Comparison of ENCODE assay signal across 8 mouse cellular contexts in the genomic region with DNA sequence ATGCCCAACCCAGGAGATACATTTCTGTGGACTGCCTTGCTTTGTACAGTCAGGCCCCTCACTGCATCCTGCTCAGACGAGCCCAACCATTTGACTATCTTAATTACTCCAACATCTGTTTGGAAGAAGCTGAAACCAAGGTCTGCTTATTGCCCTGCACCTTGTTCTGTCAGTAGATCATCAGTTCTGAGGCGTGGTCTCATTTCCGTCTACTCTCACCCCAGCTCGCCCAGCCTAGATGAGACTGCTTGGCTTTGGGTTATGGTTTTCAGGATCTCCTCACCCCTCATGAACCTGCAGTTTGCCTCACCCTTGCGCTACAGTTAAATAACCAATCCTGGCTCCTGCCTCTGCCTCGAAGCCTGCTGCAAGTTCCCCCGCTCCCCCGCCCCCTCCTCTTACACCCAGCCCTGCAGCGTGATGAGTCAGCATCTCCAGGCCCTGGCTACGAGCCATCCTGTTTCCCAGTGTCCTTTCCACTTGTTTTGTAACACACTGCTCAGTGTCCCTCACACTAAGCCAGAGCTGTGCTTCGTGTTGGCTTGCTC.
A peak's percentile ranks its signal among the peaks of the same experiment; 100 is the strongest.
DNase-seq lines count a peak whose midpoint lies in the region; ATAC-seq and TF ChIP-seq lines count a peak whose summit lies in the region.

No protein-coding gene starts in this region.

- H3K36me3 ChIP-seq in embryonic facial prominence, embryonic 13.5 days, result no peaks in the 10 kb centered on the region
- H3K36me3 ChIP-seq in small intestine, adult 2 months (ENCODE audit: control insufficient read depth, insufficient read depth, low read length), result 0 out of 2 replicates have a peak, but pooled peaks cover 2% of the 10 kb centered on the region

- H3K4me1 ChIP-seq in bone marrow macrophage, adult 2 months (ENCODE audit: control insufficient read depth, insufficient read depth, low read length), result peaks cover 32% of the 10 kb centered on the region
- peaks cover 18% of the 10 kb centered on the region for H3K4me1 ChIP-seq in embryonic facial prominence, embryonic 13.5 days
- no peaks in the 10 kb centered on the region for H3K4me1 ChIP-seq in small intestine, adult 2 months (ENCODE audit: control insufficient read depth, insufficient read depth, insufficient read length, low read length)

- no peak overlapping the region for H3K4me2 ChIP-seq in embryonic facial prominence, embryonic 13.5 days

- 20% methylated on average over 11 of the region's 11 CpGs for WGBS in embryonic facial prominence, embryonic 13.5 days
- WGBS in small intestine, adult 2 months, result 12% methylated on average over 11 of the region's 11 CpGs

- peak overlapping the region; percentile 34 for H3K27ac ChIP-seq in bone marrow macrophage, adult 2 months (ENCODE audit: insufficient read depth, low read depth, low read length)
- H3K27ac ChIP-seq in embryonic facial prominence, embryonic 13.5 days, result peak overlapping the region; percentile 33; the same call in 1 of the 2 replicates
- peak overlapping the region; percentile 78 for H3K27ac ChIP-seq in small intestine, adult 2 months (ENCODE audit: insufficient read depth, low read depth, low read length)

- no peak overlapping the region for H3K4me3 ChIP-seq in bone marrow macrophage, adult 2 months (ENCODE audit: insufficient read depth, low read length)
- H3K4me3 ChIP-seq in embryonic facial prominence, embryonic 13.5 days, result no peak overlapping the region
- peak overlapping the region; percentile 65 for H3K4me3 ChIP-seq in small intestine, adult 2 months (ENCODE audit: low read depth, low read length)

- H3K9ac ChIP-seq in embryonic facial prominence, embryonic 13.5 days, result no peak overlapping the region

- no peak for TF ChIP-seq CTCF in bone marrow macrophage, adult 2 months (IDR thresholded peaks at IDR 0.05; ENCODE audit: low read depth, low read length)
- no peak for TF ChIP-seq CTCF in small intestine, adult 2 months (IDR thresholded peaks at IDR 0.05; ENCODE audit: extremely low read depth, insufficient read length, insufficient replicate concordance, low read depth, low read length)

- no peak for TF ChIP-seq POLR2A in bone marrow macrophage, adult 2 months (IDR thresholded peaks at IDR 0.05; ENCODE audit: borderline replicate concordance, low read depth, low read length)
- no peak for TF ChIP-seq POLR2A in small intestine, adult 2 months (IDR thresholded peaks at IDR 0.05; ENCODE audit: low read depth, low read length)

- DNase-seq in heart, adult 11 months, result peak; percentile 99
- DNase-seq in kidney, adult 18-20 months, result peak; percentile 87
- peak; percentile 87 for DNase-seq in left cerebral cortex, postnatal 4 days
- peak; percentile 63 for DNase-seq in mesoderm, embryonic 11.5 days (ENCODE audit: low read depth, low spot score)
- no peak for DNase-seq in natural killer cell, adult 2 months (ENCODE audit: low spot score in 2 of 2)

- no peaks in the 10 kb centered on the region for H3K27me3 ChIP-seq in embryonic facial prominence, embryonic 13.5 days
- no peaks in the 10 kb centered on the region for H3K27me3 ChIP-seq in small intestine, adult 2 months (ENCODE audit: control insufficient read depth, insufficient read depth, low read length)

- ATAC-seq in embryonic facial prominence, embryonic 13.5 days (ENCODE audit: insufficient number of reproducible peaks, insufficient read depth, low FRiP score, low TSS enrichment, low read depth), result no peak

- H3K9me3 ChIP-seq in embryonic facial prominence, embryonic 13.5 days, result no peaks in the 10 kb centered on the region

- intact Hi-C loops in left cerebral cortex, postnatal 4 days (cut with DNase I), result no loop called here

Comparison
In these comparisons a context has a peak if more than half of its experiments do, and no peak if none do; other contexts are left out.
1. DNase-seq: peak in heart, adult 11 months (single experiment), kidney, adult 18-20 months (single experiment), left cerebral cortex, postnatal 4 days (single experiment) and mesoderm, embryonic 11.5 days (single experiment); none in natural killer cell, adult 2 months (0 of 2).
2. Peak in every context shown above with its lines, with median percentiles within 50 percentile points of each other: H3K27ac ChIP-seq.